Mouse (Mus musculus): ENCODE results near the gene Cdr2l. TPM values are rescaled to one million over a fixed set of nuclear protein-coding genes. Genes with fewer than 3 reads are reported as not detected.

Gene Cdr2l
- polyA plus RNA-seq, 1 experiment = 0.01 TPM

DNA sequence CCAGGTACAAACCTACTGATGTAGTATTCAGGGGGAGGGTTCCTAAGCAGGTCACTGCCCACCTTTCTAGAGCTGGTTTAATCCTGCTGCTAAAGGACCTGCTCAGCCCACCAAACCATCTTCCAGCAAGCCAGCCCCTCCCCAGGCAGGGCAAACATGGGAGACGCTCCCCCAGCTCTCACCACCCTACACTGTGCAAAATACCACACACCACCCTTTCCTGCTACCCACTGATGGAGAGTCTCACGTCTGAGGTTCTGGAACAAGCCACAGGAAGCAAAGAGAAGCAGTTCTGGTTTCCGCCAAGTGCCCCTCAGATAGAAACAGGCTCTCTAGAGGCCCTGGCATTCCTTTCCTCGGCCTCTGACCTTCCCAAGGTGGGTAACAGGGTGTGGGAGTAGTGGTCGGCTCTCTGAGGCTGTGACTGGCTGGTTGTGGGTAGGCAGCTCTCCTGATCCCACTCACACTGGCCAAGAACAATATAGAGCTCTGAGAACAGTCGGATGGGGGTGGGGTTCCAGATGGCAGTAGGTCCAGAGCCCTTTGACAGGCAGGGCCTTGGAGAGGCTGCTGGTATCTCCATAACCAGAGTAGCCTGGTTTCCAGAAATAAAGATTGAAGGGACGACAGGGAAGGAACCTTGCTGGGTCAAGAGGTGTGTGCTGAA, 15.5 kb upstream of the Cdr2l start:
- H3K27me3 ChIP-seq (ENCODE audit: control insufficient read depth) = peaks cover 65% of the 10 kb centered on the region
- peaks cover 10% of the 10 kb centered on the region for H3K4me1 ChIP-seq (ENCODE audit: control insufficient read depth)
- no peak overlapping the region for H3K4me3 ChIP-seq (replicated peaks)
- H3K36me3 ChIP-seq (ENCODE audit: control insufficient read depth) = no peaks in the 10 kb centered on the region
- TF ChIP-seq GATA1 (IDR thresholded peaks at IDR 0.05; ENCODE audit: low read length) (no peak), TAL1 (IDR thresholded peaks at IDR 0.05; ENCODE audit: low read length) (no peak)
- H3K9me3 ChIP-seq (ENCODE audit: control insufficient read depth, low read length) = no peaks in the 10 kb centered on the region

DNA sequence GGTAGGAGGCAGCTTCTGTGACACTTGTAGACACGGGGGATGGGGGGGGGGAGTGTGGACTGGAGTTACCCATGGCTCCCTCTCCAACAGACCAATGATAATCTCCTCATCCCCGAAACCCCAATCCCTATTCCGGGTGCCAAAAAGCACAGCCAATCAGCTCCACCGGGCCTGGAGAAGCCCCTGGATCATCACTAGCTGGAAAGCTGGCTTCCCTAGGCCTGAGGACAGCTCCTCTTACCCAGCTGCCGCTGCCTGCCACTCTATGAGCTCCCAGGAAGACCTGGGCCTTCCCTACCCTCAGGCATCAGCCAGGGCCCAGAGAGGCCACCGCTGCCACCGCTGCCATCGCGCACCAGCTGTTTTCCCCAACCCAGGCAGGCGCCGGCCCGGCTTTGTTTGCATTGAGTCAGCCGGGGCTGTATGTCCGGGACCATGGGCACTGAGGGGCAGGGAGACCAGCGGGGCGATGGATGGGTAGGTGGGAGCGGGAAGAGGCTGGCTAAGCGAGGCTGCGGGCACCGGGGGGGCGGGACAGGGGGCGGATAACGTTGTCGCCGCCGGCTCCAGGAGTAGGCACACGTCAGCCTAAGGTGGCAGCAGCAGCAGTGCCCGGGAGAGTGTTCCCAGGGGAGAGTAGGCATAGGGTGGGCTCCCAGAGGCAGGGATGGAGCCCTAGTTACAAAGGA, 14.9 kb upstream of the Cdr2l start:
- Histone ChIP-seq H3K4me3 (replicated peaks) (peak overlapping the region; percentile 40), H3K36me3 (ENCODE audit: control insufficient read depth) (no peaks in the 10 kb centered on the region), H3K9me3 (ENCODE audit: control insufficient read depth, low read length) (no peaks in the 10 kb centered on the region), H3K27me3 (ENCODE audit: control insufficient read depth) (peaks cover 71% of the 10 kb centered on the region), H3K4me1 (ENCODE audit: control insufficient read depth) (peaks cover 10% of the 10 kb centered on the region)
- TF ChIP-seq GATA1 (IDR thresholded peaks at IDR 0.05; ENCODE audit: low read length) (no peak), TAL1 (IDR thresholded peaks at IDR 0.05; ENCODE audit: low read length) (no peak)

DNA sequence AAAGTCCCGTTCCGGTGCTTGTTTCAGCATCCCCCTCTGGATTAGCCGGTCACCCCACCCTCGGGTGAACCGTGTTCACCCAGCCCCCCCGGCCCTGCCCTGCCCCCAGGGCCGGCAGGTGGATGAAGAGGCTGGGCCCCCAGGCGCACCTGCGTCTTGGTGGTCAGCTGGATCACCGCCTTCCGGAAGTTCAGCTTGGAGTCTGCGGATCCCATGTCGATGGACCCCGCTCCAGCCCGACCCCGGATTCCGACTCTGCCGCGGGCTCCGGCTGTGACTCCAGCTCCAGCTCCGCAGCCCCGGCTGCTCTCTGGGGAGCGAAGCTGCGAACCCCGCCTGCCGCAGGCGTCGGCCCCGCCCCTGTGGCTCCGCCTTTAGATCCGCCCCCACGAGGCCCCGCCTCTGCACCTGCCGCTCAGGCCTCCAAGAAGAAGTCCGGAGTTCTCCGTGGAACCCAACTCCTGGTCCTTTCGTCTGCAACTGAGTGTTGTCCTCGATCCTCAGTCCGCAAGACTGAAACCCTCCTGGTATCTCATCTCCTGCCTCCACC, 14.2 kb upstream of the Cdr2l start, which contains the start of gene Hid1:
Gene Hid1, minus strand, starts transcription at position 362 of the 550 bp plus-strand sequence.
- peaks cover 75% of the 10 kb centered on the region for H3K27me3 ChIP-seq (ENCODE audit: control insufficient read depth)
- peaks cover 10% of the 10 kb centered on the region for H3K4me1 ChIP-seq (ENCODE audit: control insufficient read depth)
- H3K9me3 ChIP-seq (ENCODE audit: control insufficient read depth, low read length) = no peaks in the 10 kb centered on the region
- no peaks in the 10 kb centered on the region for H3K36me3 ChIP-seq (ENCODE audit: control insufficient read depth)
- no peak for TF ChIP-seq TAL1 (IDR thresholded peaks at IDR 0.05; ENCODE audit: low read length)
- no peak for TF ChIP-seq GATA1 (IDR thresholded peaks at IDR 0.05; ENCODE audit: low read length)
- peak within 1 kb of the TSS; percentile 40 for H3K4me3 ChIP-seq (replicated peaks)

DNA sequence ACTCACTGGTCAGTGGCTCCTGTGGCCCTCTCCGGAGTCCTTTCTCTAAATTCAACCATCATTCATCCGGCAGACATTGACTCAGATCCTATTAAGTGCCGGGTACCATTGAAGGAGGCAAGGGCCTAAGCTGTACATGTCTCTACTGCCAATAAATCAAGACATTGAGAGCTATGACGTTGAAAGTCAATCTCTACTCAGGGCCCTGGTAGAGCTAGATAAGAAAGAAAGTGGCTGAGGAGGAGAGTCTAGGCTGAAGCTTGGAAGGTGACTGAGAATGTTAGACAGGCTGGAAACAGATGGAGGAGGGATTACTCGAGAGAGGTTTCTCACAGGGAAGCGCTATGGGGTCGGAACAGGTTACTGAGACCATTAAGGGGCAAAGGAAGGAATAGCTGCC, 11.3 kb upstream of the Cdr2l start:
- Histone ChIP-seq H3K4me1 (ENCODE audit: control insufficient read depth) (peaks cover 13% of the 10 kb centered on the region), H3K27me3 (ENCODE audit: control insufficient read depth) (peaks cover 87% of the 10 kb centered on the region), H3K36me3 (ENCODE audit: control insufficient read depth) (no peaks in the 10 kb centered on the region), H3K9me3 (ENCODE audit: control insufficient read depth, low read length) (no peaks in the 10 kb centered on the region), H3K4me3 (replicated peaks) (no peak overlapping the region)
- TF ChIP-seq TAL1 (IDR thresholded peaks at IDR 0.05; ENCODE audit: low read length) = no peak
- no peak for TF ChIP-seq GATA1 (IDR thresholded peaks at IDR 0.05; ENCODE audit: low read length)

DNA sequence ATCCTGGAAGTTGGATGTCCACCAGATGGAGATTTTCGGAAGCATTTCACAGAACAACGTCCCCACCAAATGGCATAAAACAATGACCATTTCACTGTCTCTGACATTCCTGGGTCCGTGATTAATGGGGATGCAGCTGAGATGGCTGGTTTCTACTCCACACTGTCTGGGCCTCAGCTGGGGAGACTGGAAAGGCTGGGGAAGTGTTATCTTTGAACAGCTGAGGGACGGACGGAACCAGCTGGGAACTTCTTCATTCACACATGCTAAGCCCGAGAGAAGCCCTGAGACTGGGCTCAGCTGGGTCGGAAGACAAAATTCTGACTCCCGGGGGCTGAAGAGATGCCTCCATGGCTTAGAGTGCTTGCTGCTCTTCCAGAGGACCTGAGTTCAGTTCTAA, 10.4 kb upstream of the Cdr2l start:
- Histone ChIP-seq H3K4me1 (ENCODE audit: control insufficient read depth) (peaks cover 13% of the 10 kb centered on the region), H3K4me3 (replicated peaks) (no peak overlapping the region), H3K9me3 (ENCODE audit: control insufficient read depth, low read length) (no peaks in the 10 kb centered on the region), H3K27me3 (ENCODE audit: control insufficient read depth) (peaks cover 86% of the 10 kb centered on the region), H3K36me3 (ENCODE audit: control insufficient read depth) (no peaks in the 10 kb centered on the region)
- TF ChIP-seq GATA1 (IDR thresholded peaks at IDR 0.05; ENCODE audit: low read length) = no peak
- no peak for TF ChIP-seq TAL1 (IDR thresholded peaks at IDR 0.05; ENCODE audit: low read length)

DNA sequence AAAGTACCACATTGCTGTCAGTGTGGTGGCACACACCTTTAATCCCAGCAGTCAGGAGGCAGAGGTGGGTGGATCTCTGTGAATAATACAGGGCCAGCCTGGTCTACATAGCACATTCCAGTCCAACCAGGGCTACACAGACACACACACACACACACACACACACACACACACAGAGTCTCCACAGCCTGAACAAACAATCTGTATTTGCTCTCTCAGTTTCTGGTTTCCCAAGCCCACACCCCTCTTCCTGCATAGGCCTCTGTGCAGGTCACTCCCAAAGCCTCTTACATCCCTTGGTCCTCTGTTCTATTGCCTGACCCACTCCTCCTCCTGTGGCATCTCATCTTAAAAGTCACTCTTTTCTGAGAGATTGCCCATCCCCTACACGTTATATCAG, 9.7 kb upstream of the Cdr2l start:
- peaks cover 10% of the 10 kb centered on the region for H3K4me1 ChIP-seq (ENCODE audit: control insufficient read depth)
- no peak overlapping the region for H3K4me3 ChIP-seq (replicated peaks)
- no peaks in the 10 kb centered on the region for H3K36me3 ChIP-seq (ENCODE audit: control insufficient read depth)
- no peaks in the 10 kb centered on the region for H3K9me3 ChIP-seq (ENCODE audit: control insufficient read depth, low read length)
- TF ChIP-seq GATA1 (IDR thresholded peaks at IDR 0.05; ENCODE audit: low read length) (no peak), TAL1 (IDR thresholded peaks at IDR 0.05; ENCODE audit: low read length) (no peak)
- H3K27me3 ChIP-seq (ENCODE audit: control insufficient read depth) = peaks cover 82% of the 10 kb centered on the region

DNA sequence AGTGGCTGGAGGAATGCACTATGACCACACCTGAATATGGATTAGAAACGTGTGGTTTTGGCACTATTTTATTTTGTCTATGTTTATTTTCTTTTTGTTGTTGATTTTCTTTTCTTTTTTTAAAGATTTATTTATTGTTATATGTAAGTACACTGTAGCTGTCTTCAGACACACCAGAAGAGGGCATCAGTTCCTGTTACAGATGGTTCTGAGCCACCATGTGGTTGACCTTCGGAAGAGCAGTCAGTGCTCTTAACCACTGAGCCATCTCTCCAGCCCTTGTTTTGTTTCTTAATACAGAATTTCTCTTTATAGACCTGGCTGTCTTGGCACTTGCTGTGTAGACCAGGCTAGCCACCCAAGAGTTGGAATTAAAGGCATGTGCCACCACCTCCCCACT, 9.0 kb upstream of the Cdr2l start:
- no peaks in the 10 kb centered on the region for H3K36me3 ChIP-seq (ENCODE audit: control insufficient read depth)
- no peak for TF ChIP-seq TAL1 (IDR thresholded peaks at IDR 0.05; ENCODE audit: low read length)
- TF ChIP-seq GATA1 (IDR thresholded peaks at IDR 0.05; ENCODE audit: low read length) = no peak
- no peak overlapping the region for H3K4me3 ChIP-seq (replicated peaks)
- peaks cover 75% of the 10 kb centered on the region for H3K27me3 ChIP-seq (ENCODE audit: control insufficient read depth)
- H3K4me1 ChIP-seq (ENCODE audit: control insufficient read depth) = peaks cover 3% of the 10 kb centered on the region
- no peaks in the 10 kb centered on the region for H3K9me3 ChIP-seq (ENCODE audit: control insufficient read depth, low read length)

DNA sequence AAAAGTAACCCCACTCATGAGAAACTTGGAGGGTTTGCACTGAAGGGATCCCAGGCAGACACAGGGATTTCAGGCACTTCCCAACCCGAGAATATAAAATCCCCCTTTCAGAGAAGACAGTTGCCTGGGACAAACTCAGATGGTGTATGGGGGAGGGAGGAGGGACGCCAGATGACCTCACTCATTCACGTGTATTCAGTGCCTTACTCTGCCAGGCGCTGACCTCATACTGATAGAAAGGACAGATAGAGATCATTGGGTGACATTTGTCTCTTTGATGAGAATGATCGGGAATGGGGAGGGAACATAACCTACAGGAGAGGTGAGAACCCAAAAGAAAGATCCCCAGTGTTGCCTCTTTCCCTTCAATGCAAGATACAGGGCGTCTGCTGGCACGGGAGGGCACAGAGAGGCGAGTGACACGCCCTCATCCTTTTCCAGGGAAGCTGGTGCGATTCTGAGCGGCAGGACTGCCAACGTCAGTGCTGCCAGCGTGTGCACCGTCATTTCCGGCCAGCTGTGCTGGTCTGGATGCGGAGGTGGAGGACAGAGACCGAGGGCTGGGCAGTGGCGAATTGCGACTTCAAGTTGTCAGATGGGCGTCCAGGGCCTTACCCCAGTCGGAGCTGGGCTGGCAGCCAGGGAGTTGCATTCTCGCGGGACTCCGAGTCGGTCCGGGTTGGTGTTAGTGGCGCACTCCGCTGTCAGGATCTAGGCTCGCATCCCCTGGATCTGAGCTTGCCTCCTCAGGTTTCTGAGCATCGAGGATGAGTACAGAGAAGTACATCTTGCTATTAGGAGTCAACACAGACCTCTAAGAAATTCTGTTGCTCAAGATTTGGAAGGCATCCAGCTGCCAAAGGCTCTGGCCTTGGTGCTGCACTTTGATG, 7.7 kb upstream of the Cdr2l start:
- Histone ChIP-seq H3K27me3 (ENCODE audit: control insufficient read depth) (peaks cover 74% of the 10 kb centered on the region), H3K4me3 (replicated peaks) (no peak overlapping the region)

More for the DNA sequence above, 7.7 kb upstream of the Cdr2l start:
- peaks cover 3% of the 10 kb centered on the region; the same call in 1 of the 2 replicates for H3K4me1 ChIP-seq (ENCODE audit: control insufficient read depth)
- H3K36me3 ChIP-seq (ENCODE audit: control insufficient read depth) = no peaks in the 10 kb centered on the region
- peaks cover 9% of the 10 kb centered on the region for H3K9me3 ChIP-seq (ENCODE audit: control insufficient read depth, low read length)
- TF ChIP-seq TAL1 (IDR thresholded peaks at IDR 0.05; ENCODE audit: low read length) (no peak), GATA1 (IDR thresholded peaks at IDR 0.05; ENCODE audit: low read length) (no peak)
